Mouse (Mus musculus) CD8-positive naive resting alpha-beta T cell, adult 2 months (primary cell): Measurements from ENCODE around the gene Rpl29.

Experiments used
- DNase-seq, 2 experiments: peaks; one replicate each; pipeline ENCODE4 v3.0.0; 2022; ENCODE audit warnings: low read depth in 2 of 2, low spot score in 2 of 2

Gene Rpl29

GRCm38 (mm10) chr9:106429221-106430014 lies at the start of gene Rpl29:
Rpl29 (plus strand) TSS chr9:106429454.
- peak; percentile 94 to 96 for DNase-seq

DNA sequence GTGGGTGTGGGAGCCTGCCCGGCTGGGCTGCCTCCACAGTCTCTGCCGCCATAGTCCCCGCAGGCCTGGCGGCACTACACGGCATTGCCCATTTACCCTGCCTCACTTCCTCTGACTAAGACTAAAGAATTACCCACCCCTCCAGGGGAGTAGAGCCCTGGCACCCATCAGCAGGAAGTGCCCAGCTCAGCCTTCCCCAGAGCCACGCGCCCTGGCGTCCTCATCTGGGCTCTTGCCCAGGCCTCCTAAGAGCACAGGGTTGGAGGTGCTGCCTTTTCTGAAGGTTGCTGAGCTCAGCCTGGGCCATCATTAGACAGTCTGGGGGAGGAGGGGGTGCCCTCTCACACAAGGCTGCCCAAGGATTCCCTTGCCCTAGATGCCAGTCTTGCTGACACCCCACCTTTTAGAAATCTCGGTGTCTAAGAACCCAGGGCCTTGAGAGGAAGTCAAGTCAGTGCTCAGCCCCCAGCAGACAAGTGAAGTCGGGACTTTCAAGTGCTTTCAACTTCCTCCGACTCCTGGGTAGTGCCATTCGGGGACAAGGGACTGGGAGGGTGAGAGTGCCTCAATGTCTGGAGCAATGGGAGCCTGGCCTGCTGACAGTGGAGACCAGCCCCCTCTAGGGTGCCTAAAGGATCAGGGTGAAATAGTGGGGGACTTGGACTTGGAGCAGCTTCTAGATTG lies 42.9 kb upstream of the Rpl29 start:
- DNase-seq = peak; percentile 42 to 53

DNA sequence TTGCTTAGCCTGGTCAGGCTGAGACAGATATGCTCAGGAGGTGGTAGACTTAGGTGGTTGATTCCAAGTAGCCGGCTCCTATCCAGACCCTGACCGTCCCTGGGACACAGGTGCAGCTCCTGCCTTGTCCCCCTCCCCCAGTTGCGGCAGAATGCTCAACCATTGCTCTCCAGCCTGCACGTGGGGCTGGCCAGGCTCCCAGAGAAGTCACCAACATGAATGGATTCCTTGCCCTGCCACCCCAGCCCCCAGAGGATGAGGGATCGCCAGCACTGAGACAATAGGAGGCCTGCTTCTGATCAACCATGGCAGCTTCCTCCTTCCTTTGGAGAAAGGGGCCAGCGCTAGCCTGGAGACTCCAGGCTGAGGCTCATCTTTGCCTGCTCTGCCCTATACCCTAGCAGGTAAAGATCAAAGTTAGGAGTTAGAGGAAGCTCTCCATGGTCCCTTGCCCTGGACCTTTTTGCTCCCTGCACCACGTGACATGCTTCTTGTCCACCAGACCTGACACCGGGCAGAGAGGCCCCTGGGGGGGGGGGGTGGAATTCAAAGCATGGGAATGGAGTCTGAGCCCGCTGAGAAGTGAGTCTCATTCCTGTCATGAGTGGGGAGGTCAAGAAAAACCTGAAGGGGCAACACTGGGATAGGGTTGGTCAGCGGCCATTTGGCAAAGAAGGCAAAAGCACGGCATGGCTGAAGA lies 36.3 kb upstream of the Rpl29 start:
- no peak for DNase-seq

GRCm38 (mm10) chr9:106393548-106393947 lies 35.7 kb upstream of the Rpl29 start:
- no peak for DNase-seq

DNA sequence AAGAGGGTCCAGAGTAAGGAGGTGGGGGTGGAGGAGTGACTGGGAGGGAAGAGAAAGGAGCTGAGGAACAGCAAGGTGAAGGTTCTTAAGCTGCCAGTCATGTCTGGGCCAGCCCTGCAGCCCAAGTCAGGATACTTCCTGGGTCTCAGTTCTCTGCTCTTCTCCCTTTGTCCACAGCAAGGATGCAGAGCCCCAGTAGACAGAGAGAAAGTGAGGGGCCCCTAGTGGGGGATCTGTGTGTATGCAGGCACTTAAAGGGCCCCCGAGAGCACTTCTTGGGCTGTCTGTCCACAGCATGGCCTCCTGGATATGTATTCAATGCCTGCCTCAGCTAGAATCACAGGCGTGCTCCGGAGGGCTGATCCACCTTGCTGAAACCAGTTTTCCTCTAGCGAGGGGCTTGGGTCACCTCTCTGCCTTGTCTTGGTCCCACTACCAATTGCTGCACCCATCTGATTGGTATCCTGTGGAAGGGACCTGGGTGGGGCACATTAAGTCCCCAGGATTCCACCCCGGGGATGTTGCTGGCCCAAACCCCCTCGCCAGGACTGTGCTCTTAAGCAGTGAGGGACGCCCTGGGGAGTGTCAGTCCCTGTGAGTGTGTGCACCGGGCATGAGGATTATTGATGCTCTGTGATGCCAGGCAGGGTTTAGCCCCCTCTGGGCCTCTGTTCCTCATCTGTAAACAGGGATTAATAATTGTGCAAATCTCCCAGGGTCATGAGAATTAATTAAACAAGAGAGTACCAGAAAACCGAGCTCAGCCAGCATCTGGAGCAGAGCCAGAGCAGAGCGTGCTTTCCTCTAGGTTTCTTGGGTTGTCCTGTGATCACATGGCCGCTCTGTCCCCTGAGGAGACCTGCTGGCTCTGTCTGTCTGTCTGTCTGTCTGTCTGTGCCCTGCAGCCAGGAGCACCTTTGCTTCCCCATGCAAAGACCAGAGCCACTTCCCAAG lies 34.3 kb upstream of the Rpl29 start:
- DNase-seq = peak; percentile 44 to 48

DNA sequence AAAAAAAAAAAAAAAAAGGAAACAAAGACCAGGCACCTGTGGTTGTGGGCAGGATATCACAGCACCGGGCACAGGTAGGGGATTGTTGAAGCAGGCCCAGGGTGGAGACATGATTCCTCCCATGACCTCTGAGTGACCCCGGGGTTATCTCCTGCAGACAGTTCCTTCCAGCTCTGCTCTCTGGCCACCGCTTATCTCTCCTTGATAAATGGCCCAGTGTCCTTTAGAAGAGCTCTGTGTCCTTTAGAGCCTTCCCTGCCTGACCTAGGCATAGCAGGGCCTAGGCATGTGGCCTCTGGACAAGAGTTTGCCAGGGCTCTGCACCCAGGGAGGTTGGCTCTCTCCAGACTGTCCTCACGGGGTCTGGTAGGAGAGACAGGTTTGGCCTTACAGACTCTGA lies 31.5 kb upstream of the Rpl29 start:
- no peak for DNase-seq

- DNase-seq = no peak
Measured at GRCm38 (mm10) chr9:106398667-106399311, 30.5 kb upstream of the Rpl29 start.

DNA sequence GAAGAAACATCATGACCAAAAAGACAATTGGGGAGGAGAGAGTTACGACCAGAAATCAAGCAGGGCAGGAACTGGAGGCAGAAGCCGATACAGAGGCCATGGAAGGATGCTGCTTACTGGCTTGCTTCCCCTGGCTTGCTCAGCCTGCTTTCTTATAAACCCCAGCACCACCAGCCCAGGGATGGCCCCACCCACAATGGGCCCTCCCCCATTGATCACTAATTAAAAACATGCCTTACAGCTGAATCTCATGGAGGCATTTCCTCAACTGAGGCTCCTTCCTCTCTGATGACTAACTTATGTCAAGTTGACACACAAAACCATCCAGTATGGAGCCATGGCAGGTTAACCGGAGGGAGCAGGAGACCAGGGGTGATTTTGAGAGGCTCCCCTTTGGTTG lies 29.4 kb upstream of the Rpl29 start:
- no peak for DNase-seq

- no peak for DNase-seq
Measured at GRCm38 (mm10) chr9:106402149-106402548, 27.1 kb upstream of the Rpl29 start.

- DNase-seq = no peak
Measured at GRCm38 (mm10) chr9:106402607-106403375, 26.5 kb upstream of the Rpl29 start.

- no peak for DNase-seq
Measured at GRCm38 (mm10) chr9:106405275-106405674, 24.0 kb upstream of the Rpl29 start.

GRCm38 (mm10) chr9:106406443-106407078 lies 22.7 kb upstream of the Rpl29 start:
- no peak for DNase-seq

- no peak for DNase-seq
Measured at GRCm38 (mm10) chr9:106409096-106409495, 20.2 kb upstream of the Rpl29 start.

DNA sequence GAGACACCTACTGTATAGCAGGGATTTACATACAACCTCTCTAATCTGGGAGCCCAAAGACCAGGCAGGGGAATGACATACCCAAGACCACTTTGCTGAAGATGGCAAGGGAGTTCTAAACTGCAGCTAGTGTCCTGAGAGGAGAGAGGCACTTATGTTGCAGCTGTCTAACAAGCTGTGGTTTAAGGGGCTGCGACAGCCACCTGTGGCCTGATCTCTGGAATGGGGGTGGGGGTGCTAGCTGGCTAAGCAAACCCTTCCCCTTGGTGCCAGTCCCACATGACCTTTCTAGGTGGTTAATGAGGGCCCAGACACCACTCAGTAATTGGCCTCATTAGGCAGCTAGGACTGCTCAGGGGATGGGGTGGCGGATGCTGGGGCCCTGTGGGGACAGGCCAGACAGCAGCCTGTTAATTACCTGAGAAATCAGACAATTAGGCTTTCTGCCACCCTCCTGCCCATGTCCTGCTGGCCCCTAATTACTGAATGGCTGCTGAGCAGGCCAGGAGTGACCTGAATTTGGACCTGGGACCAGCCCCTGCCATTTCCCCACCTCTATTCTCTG lies 19.1 kb upstream of the Rpl29 start:
- DNase-seq = no peak

GRCm38 (mm10) chr9:106411091-106411594 lies 18.1 kb upstream of the Rpl29 start:
- no peak for DNase-seq

DNA sequence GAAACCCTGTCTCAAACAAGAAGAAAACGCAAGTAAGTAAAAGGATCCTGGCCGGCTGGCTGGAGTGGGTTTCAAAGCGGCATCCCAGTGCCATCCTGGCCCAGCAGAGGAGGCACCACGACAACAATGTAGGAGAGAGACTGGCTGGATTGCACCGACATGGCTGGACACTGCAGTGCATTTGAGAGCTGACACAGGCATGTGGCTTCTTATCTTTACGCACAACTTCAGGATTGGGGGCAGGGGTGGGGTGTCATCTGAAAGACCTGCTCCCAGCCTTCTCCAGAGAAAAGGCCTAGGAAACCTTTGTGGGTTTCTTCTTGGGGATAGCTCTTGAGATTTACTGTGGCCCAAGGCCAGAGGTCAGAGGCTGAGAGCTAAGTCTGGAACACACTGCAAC lies 17.5 kb upstream of the Rpl29 start:
- no peak for DNase-seq

GRCm38 (mm10) chr9:106412210-106412609 lies 17.0 kb upstream of the Rpl29 start:
- DNase-seq = no peak

GRCm38 (mm10) chr9:106413606-106414005 lies 15.6 kb upstream of the Rpl29 start:
- DNase-seq = no peak

GRCm38 (mm10) chr9:106416826-106417225 lies 12.4 kb upstream of the Rpl29 start:
- no peak for DNase-seq
